ENCODE assay signal across 24 mouse cellular contexts in the genomic region with DNA sequence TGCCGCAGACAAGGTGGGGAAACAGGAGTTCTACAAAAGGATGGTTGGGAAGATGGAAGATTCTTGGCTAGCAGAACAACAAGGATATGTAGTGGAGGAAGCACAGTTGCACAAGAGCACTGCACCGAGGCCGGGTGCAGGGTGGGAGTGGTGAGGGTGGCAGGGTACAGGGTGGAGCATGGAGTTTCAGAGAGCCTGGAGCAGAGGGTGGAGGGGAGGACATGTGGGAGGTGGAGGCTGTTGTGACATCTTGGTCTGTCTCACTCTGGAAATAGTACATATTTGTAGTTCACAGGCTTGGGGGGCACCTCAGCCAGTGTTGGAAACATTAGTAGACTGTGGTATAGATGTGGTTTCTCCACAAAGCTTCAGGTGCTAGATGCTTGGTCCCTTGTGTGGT. TPM values are rescaled to one million over a fixed set of nuclear protein-coding genes. Genes with fewer than 3 reads are reported as not detected.
DNase-seq lines count a peak whose midpoint lies in the region; ATAC-seq and TF ChIP-seq lines count a peak whose summit lies in the region.
"Had no signal": no experiment of that assay in that cellular context is flagged by ENCODE, and none has a peak within 500 bp of the region (broad histone marks: within the 10 kb centered on the region; RNA-seq: fewer than 3 reads in every experiment).

No protein-coding gene starts in this region.

- 0 out of 2 replicates have a peak, but pooled peaks have one; percentile 28 for ATAC-seq in kidney, embryonic 14.5 days (ENCODE audit: low FRiP score, low TSS enrichment)
- 0 out of 2 replicates have a peak, but pooled peaks have one; percentile 26 for ATAC-seq in lung, postnatal 0 days
- peak; percentile 96 for ATAC-seq in megakaryocyte progenitor cell, adult 5-6 weeks (replicated peaks; ENCODE audit: poor library complexity)
- ATAC-seq: forebrain, embryonic 14.5 days had no signal

- TF ChIP-seq EP300 in lung, postnatal 0 days (IDR thresholded peaks at IDR 0.05), result no peak

- no peak overlapping the region for H3K27ac ChIP-seq in kidney, embryonic 14.5 days (ENCODE audit: low read depth, low read length)
- no peak overlapping the region for H3K27ac ChIP-seq in lung, postnatal 0 days (ENCODE audit: low read length)
- H3K27ac ChIP-seq: embryonic facial prominence, embryonic 10.5 days; forebrain, embryonic 10.5 days; heart, embryonic 15.5 days; hindbrain, embryonic 13.5 days had no signal

- no peak for TF ChIP-seq CTCF in lung, postnatal 0 days (IDR thresholded peaks at IDR 0.05)
- TF ChIP-seq CTCF in lung, adult 2 months (IDR thresholded peaks at IDR 0.05; ENCODE audit: insufficient read depth, low read length), result no peak

- WGBS in kidney, embryonic 14.5 days, result 56% methylated on average over 3 of the region's 3 CpGs
- 60% methylated on average over 3 of the region's 3 CpGs for WGBS in lung, postnatal 0 days
- WGBS in lung, adult 2 months, result 77% methylated on average over 3 of the region's 3 CpGs

- no peaks in the 10 kb centered on the region for H3K27me3 ChIP-seq in kidney, embryonic 14.5 days (ENCODE audit: control insufficient read depth, insufficient read depth, low read length)
- no peaks in the 10 kb centered on the region for H3K27me3 ChIP-seq in lung, postnatal 0 days (replicated peaks; ENCODE audit: insufficient read depth, low read length)
- H3K27me3 ChIP-seq: hindbrain, embryonic 13.5 days had no signal

- TF ChIP-seq POLR2A in lung, adult 2 months (IDR thresholded peaks at IDR 0.05; ENCODE audit: borderline replicate concordance, extremely low read depth, low read depth, low read length), result no peak

- H3K4me2 ChIP-seq in kidney, embryonic 14.5 days (replicated peaks; ENCODE audit: low read depth, low read length), result no peak overlapping the region
- no peak overlapping the region for H3K4me2 ChIP-seq in lung, postnatal 0 days (replicated peaks; ENCODE audit: low read depth, low read length)
- H3K4me2 ChIP-seq: heart, embryonic 11.5 days; heart, embryonic 15.5 days; hindbrain, embryonic 13.5 days had no signal

- no peak for DNase-seq in kidney, postnatal 10 days
- peak; percentile 28 to 70 for DNase-seq in layer of hippocampus, adult 18-20 months (ENCODE audit: low spot score in 2 of 2)
- no peak for DNase-seq in layer of hippocampus, adult 9-10 months (ENCODE audit: low spot score)
- DNase-seq in lung, postnatal 0 days (ENCODE audit: low spot score), result peak; percentile 20
- no peak for DNase-seq in lung, adult 2 months
- no peak for DNase-seq in thymus, postnatal 10 days (ENCODE audit: low spot score in 2 of 2)
- DNase-seq: adrenal gland, adult 2 months; adrenal gland, postnatal 25 days; cerebellum, adult 2 months; cerebellum, postnatal 10 days; gastrocnemius, postnatal 25 days; heart, adult 18-20 months; heart, postnatal 14 days had no signal

- peaks cover 15% of the 10 kb centered on the region for H3K4me1 ChIP-seq in kidney, embryonic 14.5 days (ENCODE audit: control insufficient read depth, insufficient read depth, low read length)
- H3K4me1 ChIP-seq in lung, postnatal 0 days (ENCODE audit: insufficient read depth, low read depth, low read length), result no peaks in the 10 kb centered on the region
- H3K4me1 ChIP-seq in lung, adult 2 months (ENCODE audit: control insufficient read depth, insufficient read depth, low read length), result no peaks in the 10 kb centered on the region
- H3K4me1 ChIP-seq: heart, embryonic 15.5 days had no signal

- no peaks in the 10 kb centered on the region for H3K9me3 ChIP-seq in kidney, embryonic 14.5 days (ENCODE audit: control insufficient read depth, low read length)
- no peaks in the 10 kb centered on the region for H3K9me3 ChIP-seq in lung, postnatal 0 days (ENCODE audit: low read length)
- H3K9me3 ChIP-seq: embryonic facial prominence, embryonic 10.5 days; forebrain, embryonic 10.5 days; heart, embryonic 15.5 days; hindbrain, embryonic 13.5 days had no signal

- no peak overlapping the region for H3K9ac ChIP-seq in kidney, embryonic 14.5 days (ENCODE audit: low read depth, low read length)
- no peak overlapping the region for H3K9ac ChIP-seq in lung, postnatal 0 days (replicated peaks; ENCODE audit: low read depth)
- H3K9ac ChIP-seq: heart, embryonic 15.5 days; hindbrain, embryonic 13.5 days had no signal

- no peaks in the 10 kb centered on the region for H3K36me3 ChIP-seq in kidney, embryonic 14.5 days (ENCODE audit: control insufficient read depth, insufficient read depth, low read length)
- H3K36me3 ChIP-seq in lung, postnatal 0 days (ENCODE audit: insufficient read depth, low read length), result no peaks in the 10 kb centered on the region
- H3K36me3 ChIP-seq: forebrain, embryonic 10.5 days; heart, embryonic 15.5 days had no signal

- H3K4me3 ChIP-seq in kidney, embryonic 14.5 days (ENCODE audit: low read length), result no peak overlapping the region
- H3K4me3 ChIP-seq in lung, postnatal 0 days (ENCODE audit: low read depth, low read length), result no peak overlapping the region
- H3K4me3 ChIP-seq in lung, adult 2 months (replicated peaks; ENCODE audit: extremely low read depth, low read depth, low read length), result no peak overlapping the region
- H3K4me3 ChIP-seq: embryonic facial prominence, embryonic 10.5 days; erythroblast, embryonic 14.5 days; forebrain, embryonic 10.5 days; heart, embryonic 15.5 days; hindbrain, embryonic 13.5 days had no signal

RNA-seq across cellular contexts. Expression of gene Clmp, which starts 13.4 kb away (rescaled TPM):
- polyA plus RNA-seq in kidney, embryonic 14.5 days (2014; fragmentation: Nextera tagmentation; extraction: Ambion mirVana), result 39.0 and 41.5 TPM in 2 replicates
- 10 to 100 TPM; 23.1 to 25.4 TPM for total RNA-seq in layer of hippocampus, adult 18-20 months (2021)
- 11.9 and 12.5 TPM in 2 replicates for polyA plus RNA-seq in lung, postnatal 0 days (2015; fragmentation: Nextera tagmentation; extraction: Ambion mirVana)
- 11.8 and 16.5 TPM in 2 replicates for polyA plus RNA-seq in lung, adult 2 months (2012; rRNA removed)
- total RNA-seq in megakaryocyte progenitor cell, adult 5-6 weeks (2015), result 0.10 and 0.22 TPM in 2 replicates
- 0.25 and 0.54 TPM in 2 replicates for total RNA-seq in megakaryocyte progenitor cell, adult 5-6 weeks (2017)
- polyA plus RNA-seq: erythroblast, embryonic 14.5 days had no signal

RNA-seq across cellular contexts. Expression of gene Gm21915, which starts 28.8 kb away (rescaled TPM):
- not detected in 2 replicates for polyA plus RNA-seq in kidney, embryonic 14.5 days (2014; fragmentation: Nextera tagmentation; extraction: Ambion mirVana)
- not detected for total RNA-seq in layer of hippocampus, adult 18-20 months (2021)
- not detected in 2 replicates for polyA plus RNA-seq in lung, postnatal 0 days (2015; fragmentation: Nextera tagmentation; extraction: Ambion mirVana)
- polyA plus RNA-seq in lung, adult 2 months (2012; rRNA removed), result not detected in 2 replicates
- not detected in 2 replicates for total RNA-seq in megakaryocyte progenitor cell, adult 5-6 weeks (2015)
- not detected in 2 replicates for total RNA-seq in megakaryocyte progenitor cell, adult 5-6 weeks (2017)
- total RNA-seq: adrenal gland, adult 2 months; adrenal gland, postnatal 25 days; gastrocnemius, postnatal 25 days; heart, adult 18-20 months; heart, postnatal 14 days; hematopoietic stem cell, adult 5-6 weeks had no signal
- polyA plus RNA-seq: adrenal gland, adult 2 months; cerebellum, adult 2 months; embryonic facial prominence, embryonic 10.5 days; embryonic facial prominence, embryonic 14.5 days; erythroblast, embryonic 14.5 days; forebrain, embryonic 10.5 days; forebrain, embryonic 14.5 days; heart, embryonic 11.5 days; heart, embryonic 15.5 days; hindbrain, embryonic 13.5 days had no signal

Comparison
In these comparisons a context has a peak if more than half of its experiments do, and no peak if none do; other contexts are left out.
1. DNase-seq: peak in layer of hippocampus, adult 18-20 months (2 of 2) and lung, postnatal 0 days (single experiment); none in kidney, postnatal 10 days (single experiment), layer of hippocampus, adult 9-10 months (single experiment), lung, adult 2 months (single experiment) and thymus, postnatal 10 days (0 of 2).
2. ATAC-seq: peak in every context shown above with its lines; median percentile 96 in megakaryocyte progenitor cell, adult 5-6 weeks; 28 in kidney, embryonic 14.5 days; 26 in lung, postnatal 0 days.